Mouse (Mus musculus) ZHBTc4 (cell line): ENCODE measurements around the gene Syt3.
A peak's percentile ranks its signal among the peaks of the same experiment; 100 is the strongest.

Experiments used
- DNase-seq: peaks from one replicate; pipeline ENCODE4 v3.0.0-alpha.2; 2011; ENCODE audit warnings: low read depth, low spot score

Syt3 gene

DNA sequence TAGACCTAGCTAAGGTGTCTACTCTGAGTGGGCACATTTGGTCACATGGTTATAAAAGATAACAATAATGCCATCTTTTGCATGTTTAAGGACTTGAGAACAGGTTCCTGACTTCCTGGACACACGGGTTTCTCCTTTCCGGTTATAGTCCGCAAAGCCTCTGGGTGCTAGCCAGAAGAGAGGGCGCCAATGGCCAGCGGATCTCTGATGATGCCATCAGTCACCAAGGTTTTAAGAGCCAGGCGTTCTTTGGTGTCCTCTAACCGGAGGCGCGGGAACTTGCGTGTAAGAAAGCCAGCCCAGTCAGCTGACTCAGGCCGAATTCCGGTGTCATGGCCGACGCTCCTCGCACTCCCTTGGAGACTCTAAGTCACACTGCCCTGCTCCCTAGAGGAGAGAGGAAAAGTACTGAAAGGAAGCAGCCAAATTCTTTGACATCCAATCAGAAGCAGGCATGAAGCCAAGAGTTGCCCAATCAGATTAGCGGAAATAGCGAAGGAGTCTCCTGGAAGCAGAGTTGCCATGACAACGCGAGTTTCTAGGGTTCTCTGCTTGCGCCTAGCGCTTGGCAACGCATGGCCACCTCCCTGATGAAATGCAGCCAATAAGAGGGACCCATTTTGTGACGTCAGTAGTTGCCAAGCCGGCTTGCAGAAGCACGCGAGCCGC, 21.6 kb downstream of the Syt3 start:
- DNase-seq = peak; percentile 100

DNA sequence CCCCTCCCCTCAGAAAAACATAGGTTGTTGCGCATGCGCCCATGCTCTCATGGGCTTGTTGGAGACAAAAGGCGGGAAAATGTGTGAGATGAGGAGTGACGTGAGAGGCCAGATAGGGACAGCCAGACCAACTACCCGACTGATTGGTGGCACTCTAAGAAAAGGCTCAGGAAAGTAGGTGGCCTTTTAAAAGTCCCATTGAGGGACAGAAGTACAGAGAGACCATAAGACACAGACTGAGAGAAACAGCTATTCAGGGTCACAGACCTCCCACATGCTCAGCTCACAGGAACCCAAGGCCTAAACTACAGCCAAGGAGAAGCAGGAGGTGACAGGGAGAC, 22.1 kb downstream of the Syt3 start:
- no peak for DNase-seq

DNA sequence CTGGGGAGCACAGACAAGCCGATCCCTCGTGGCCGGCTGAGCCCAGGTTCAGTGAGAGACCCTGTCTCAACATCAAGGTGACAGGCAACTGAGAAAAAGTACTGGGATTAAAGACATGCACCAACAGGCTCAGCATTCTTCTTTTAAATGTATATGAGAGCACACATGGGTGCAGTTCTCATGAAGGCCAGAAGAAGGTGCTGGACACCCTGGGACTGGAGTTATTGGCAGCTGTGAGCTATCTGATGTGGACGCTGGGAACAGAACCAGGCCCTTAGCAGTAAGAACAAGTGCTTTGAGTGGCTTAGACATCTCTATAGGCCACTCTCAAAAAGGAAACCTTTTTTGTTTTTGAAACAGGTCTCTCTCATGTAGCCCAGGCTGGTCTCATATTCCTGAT, 27.2 kb downstream of the Syt3 start:
- peak; percentile 39 for DNase-seq

DNA sequence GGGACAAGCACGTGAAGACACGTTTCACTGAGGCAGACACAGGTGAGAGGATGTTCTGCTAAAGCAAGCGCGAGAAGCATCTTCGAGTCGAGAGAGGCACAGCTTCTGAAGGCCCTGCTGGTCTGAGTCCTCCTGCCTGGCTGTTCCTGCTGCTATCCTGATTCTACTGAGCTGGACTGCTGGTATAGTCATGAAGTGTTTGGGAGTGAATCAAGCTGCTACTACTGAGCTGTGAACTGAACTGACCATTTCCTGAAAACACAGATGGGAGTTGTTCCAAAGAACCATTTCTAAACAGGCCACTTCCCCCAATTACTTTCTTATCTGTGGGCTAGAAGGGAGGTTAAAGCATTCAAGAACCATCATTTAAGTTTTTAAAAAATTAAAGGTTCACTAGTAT, 29.4 kb downstream of the Syt3 start:
- DNase-seq = no peak

DNA sequence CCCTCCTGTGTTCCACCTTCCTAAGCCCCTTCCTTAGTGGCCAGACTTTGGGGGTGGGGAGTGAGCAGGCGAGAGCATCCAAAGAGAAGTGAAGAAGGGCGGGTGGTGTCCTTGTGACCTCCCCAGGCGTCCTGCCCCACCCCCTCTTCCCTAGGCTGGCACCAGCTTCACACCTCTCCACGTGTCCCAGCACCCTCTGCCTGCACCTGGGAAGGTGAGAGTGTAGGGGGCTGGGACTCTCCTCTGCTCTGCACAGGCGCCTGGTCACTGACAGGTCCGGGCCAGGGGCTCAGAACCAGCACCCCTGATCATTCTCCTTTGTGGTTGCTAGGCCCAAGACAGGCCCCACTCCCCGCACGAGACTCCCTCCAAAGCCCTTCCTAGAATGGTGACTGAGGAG, 43.8 kb downstream of the Syt3 start:
- DNase-seq = no peak

DNA sequence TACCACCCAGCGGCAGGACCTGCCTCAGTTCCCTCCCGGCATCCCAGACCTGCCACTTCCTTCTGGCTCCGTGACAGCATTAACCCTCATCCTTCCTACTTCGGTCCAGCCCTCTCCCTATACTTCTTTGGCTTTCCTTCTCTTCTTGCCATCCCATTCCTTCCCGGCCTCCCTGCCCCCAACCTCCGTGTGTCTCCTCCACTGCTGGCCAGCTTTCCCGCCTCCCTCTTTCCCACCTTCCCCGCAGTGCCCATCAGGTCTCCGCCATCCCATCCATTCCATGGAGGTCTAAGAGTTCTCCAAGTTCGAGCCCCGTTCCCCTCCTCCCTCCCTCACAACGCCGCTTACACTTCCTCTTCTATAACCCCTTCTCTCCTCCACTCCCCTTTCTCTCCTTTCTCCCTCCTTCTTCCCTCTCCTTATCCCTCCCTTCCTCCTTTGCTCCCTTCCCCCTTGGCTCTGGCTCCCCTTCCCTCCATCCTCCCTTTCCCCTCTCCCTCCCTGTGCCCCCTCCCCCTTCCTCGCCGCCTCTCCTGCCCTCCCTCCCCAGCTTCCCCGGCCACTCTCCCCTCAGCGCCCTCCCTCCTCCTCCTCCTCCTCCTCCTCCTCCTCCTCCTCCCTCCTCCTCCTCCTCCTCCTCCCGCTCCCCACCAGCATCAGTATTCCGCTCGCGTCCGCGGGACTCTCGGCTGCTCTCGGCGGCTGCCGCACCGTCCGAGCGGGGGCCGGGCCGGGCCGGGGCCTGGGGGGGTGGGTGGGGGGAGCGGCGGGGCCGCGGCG, 44.5 kb downstream of the Syt3 start:
- no peak for DNase-seq

DNA sequence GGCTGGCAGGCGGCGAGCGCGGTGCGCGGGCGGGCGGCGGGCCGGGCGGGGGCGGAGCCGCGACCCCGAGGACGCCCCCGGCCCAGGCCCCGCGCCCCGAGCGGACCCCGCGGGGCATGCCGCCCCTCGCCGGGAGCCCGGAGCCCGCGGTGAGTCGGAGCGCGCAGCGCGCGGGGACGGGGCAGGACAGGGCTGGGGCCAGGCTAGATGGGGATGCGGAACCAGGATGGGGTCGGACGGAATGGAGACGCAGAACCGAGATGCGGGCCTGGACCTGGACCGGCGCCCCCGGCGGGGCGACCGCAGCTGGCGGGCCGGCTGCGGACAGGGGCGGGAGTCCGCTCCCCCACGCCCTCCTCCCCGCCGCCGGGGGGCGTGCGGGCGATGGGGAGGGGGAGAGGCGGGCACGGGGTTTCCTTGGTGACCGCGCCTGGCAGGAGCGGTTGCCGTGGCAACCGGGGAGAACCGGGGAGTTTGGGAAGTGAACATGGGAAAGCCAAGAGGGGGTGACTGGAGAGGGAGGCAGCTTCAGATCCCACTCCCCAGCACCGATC, 45.1 kb downstream of the Syt3 start, which contains the start of gene Lrrc4b:
Lrrc4b (plus strand) TSS at position 51 of the 554 bp plus-strand sequence.
- DNase-seq = peak; percentile 49

DNA sequence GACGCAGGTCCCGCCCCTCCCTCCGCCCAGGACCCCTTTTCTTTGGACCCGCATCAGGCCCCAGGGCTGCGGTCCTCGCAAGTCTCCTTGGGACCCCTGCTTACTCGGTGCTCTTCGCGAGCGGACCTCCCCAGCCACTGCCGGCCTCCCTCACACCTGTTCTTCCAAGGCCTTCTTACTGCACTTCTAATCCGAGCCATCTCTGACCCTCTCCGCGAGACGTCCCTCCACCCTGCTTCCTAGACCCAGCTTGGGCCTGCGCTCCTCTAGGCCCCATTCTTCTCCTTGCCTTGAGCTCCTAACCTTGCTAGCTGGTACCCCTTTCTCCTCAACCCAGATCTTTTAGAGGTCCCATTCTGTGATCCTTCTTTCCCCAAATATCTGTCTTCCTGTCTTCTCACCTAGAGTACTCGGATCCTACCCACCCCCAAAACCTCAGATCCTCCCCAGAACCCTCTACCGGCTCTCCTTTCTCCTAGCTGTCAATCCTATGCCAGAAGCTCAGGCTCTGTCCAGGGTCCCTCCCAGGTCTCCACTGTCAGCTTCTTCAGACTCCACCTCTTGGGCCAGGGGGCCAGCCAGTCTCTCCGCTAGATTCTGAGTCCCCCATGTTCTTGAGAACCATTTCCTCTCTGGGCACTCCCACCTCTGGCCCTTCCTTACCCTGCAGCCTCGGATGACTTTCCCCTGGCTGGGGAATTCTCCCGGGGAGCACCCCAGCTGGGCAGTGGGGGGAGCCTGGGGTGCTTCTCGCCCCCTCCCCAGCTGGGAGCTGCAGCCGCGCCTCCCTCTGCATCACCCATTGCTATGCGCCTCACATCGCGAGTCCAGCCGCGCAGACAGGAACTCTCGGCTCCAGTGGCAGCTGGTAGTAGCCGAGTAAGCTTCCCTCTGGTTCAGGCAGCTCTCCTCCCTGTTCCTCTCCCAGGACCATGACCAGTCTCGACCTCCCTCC, 45.9 kb downstream of the Syt3 start:
- DNase-seq = no peak

DNA sequence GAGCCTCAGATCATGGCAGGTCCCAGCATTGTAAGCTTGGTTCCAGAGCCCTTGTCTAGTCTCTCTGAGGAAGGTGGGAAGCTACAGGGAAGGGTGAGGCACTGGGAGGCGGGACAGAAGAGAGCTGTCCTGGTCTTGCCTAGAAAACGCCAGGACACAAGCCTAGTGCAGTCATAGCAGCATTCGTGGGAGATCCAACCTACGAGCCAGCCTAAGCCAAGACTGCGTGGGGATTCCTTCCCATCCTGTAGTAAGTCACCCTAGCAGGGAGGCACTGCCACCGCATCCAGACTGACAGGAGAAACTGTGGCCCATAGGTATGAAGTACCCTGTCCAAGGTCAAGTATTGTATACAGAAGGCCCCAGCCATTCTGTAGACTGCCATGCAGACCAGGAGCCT, 48.6 kb downstream of the Syt3 start:
- no peak for DNase-seq

DNA sequence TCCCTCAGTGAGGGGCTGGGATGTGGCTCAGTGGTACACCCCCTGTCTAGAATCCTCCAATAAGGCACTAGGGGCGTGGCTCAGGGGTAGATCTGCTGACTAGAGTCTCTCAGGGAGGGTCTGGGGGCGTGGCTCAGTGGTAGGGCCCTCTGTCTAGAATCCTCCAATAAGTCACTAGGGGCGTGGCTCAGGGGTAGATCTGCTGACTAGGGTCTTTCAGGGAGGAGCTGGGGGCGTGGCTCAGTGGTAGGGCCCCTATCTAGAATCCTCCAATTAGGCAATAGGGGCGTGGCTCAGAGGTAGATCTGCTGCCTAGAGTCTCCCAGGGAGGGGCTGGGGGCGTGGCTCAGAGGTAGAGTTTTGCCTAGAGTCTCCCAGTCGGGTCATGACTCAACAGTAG, 49.5 kb downstream of the Syt3 start:
- DNase-seq = peak; percentile 98

DNA sequence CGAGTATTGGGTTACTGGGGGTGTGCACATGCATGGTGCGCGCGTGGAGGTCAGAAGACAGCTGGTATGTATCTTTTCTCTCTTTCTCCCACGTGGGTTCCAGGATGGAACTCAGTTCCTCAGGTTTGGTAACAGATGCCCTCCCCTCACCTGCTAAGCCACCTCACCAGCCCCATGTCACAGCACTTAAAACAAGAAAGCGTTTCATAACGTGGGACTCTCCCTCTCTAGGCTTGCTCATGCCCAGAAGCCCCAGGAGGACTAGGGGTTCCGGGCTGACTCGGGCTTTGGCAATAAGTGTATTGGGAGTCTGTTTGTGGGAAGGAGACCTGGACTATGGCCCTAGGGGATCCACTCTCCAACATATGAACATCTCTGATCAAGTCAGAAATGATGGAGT, 50.2 kb downstream of the Syt3 start:
- no peak for DNase-seq

DNA sequence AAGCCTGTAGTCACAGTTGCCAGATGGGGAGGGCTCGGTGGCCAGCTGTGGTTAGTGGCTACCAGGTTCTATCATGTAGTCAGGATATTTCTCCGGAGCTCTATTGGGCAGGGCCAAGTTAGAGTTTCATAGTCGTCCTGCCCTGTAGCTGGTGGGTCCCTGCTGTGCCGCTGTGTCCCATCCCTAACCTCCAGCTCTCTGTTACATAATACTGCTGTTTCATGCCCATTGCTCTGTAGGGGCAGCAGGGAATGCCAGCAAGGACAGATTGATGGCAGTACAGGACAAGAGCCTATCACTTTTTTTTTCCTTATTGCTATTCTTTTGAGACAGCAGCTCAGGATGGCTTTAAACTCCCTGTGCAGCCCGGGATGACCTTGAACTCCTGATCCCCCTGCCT, 51.9 kb downstream of the Syt3 start:
- no peak for DNase-seq

DNA sequence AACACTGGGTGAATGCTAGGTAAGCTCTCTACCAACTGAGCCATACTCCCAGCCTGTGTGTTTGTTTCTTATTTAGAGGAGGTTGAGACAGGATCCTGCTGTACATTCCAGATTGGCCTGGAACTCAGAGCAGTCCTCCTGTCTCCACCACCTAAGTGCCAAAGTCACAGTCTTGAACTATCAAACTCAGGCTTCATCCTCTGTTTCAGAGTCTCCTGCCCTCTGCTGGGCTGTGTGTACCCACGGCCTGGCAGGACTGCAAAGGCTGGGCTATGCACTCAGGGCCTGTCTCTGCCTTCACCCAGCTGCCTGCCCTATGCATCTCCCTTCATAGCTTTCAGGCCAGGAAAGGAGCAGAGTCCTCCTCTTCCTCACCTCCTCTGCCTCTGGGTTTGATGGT, 52.4 kb downstream of the Syt3 start:
- DNase-seq = no peak

DNA sequence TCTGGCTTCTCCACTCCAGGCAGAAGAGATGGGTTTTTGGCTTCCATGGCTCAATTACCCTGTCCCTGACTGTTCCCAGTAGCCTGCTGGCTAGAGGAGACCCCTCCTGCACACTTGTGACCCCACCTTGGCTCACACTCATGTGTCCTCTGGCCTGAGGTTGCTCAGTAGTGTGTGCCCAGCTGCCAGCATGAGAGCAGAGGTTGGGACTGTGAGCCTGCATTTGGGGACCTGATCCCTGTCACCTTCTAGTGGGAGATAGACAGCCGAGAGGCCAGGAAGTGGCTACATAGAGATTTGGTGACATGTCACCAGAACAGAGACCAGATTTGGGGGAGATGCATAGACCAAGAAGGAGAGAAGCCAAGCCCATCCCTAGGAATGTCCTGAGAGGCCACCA, 53.3 kb downstream of the Syt3 start:
- no peak for DNase-seq

DNA sequence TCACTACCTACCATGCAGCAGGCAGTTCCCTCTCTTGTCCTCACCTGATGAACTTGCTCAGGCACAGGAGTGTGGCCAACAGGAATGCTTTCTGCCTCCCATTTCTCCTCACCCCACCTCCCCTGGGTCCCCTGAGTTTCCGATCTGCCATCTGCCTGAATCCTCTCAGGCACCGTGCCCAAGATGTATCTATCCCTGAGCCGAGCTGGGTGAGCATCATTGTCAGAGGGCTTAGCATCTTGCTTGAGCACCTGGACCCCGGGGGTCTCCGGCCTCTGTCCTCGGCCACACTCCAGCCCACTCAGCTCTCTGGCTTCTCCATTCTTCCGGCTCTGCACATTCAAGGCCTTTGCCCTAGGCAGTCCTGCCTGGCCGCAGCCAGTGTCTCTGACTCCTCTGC, 54.0 kb downstream of the Syt3 start:
- no peak for DNase-seq

DNA sequence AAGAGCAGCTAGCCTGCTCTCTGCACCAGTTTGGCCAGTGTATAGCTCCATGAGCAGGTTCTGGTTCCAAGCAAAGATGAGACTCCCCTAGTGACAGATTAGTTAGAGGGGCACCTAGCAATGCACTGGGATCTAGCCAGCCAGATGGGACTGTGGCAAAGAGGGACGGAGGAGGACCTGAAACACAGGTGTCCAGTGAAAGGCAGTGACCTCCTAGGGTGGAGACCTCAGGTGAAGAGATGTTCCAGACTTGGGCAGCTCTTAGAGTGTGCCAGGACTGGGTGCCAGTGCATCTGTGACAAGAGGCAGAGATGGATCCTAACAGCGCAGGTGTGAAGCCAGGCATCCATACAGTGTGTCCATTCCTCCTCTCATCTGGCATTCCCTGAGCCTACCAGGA, 55.8 kb downstream of the Syt3 start:
- no peak for DNase-seq

DNA sequence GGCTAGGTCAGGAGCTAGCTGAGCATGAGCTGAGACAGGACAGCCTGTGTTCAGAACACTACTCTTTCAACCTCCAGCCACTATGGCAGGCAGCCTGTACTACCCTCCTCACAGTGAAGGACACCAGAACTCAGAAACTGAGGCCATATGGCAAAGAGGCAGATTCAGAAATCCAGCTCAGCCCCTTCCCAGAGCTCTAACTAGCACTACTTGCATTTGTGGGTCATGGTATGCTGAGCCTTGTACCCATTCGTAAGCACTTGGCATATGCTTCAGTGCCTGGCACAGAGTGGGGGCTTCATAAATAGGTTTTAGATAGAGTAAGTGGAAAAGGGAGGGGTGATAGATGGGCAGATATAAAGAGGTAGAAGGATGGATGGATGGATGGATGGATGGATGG, 56.6 kb downstream of the Syt3 start:
- no peak for DNase-seq

DNA sequence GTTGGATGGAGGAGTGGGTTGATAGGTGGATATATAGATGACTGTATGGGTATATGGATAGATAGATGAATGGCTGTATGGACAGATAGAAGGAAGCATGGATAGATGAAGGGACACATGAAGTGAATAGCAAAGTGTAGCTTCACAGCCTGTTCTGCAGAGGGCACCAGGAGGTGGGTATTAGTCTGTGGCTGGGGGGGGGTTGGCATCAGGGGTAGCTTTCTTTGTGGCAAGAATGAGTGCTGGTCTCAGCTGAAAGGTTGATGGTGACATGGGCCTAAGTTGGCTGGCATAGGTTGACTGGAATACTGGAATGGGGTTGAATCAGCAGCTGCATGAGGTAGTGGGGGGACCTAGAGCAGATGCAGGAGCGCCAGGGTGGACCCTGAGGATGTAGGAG, 57.3 kb downstream of the Syt3 start:
- no peak for DNase-seq

DNA sequence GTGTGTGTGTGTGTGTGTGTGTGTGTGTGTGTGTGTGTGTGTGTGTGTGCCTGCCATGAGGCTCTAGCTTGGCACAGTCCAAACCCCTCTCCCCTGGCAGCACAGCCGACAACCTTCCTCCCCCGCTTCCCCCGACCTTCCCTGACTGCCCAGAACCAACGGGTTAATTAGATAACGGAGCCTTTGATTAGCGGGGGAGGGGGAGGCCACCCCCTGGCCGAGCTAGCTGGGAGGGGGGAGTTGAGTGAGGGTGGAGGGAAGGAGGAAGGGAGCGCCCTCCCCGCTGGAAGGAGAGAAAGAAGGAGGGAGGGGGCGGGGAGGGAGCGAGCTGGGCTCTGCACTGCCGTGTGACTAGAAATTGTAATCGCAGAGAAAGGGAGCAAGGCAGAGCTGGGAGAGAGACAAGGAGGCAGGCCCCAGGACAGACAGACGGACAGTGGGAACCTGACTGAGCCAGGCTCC, 57.8 kb downstream of the Syt3 start:
- no peak for DNase-seq

DNA sequence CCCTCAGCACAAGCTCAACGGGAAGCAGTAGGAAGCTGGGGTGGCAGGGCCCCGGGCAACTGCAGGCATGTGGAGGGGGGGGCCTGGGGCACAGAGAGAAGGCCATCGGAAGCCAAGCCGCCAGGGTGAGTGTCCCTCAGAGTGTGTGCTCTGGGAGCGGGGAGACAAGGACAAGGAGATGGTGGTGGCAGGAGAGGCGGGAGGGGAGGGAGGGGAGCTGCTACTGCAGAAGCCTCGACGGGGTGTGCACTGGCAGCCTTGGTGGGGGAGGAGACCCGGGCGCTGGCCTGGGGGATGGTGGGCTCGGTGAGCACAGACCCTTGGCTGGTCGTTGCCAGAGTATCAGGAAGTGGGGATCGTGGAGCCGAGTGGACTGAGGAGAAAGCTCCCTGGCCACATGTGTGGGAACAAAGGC, 58.5 kb downstream of the Syt3 start:
- DNase-seq = no peak

DNA sequence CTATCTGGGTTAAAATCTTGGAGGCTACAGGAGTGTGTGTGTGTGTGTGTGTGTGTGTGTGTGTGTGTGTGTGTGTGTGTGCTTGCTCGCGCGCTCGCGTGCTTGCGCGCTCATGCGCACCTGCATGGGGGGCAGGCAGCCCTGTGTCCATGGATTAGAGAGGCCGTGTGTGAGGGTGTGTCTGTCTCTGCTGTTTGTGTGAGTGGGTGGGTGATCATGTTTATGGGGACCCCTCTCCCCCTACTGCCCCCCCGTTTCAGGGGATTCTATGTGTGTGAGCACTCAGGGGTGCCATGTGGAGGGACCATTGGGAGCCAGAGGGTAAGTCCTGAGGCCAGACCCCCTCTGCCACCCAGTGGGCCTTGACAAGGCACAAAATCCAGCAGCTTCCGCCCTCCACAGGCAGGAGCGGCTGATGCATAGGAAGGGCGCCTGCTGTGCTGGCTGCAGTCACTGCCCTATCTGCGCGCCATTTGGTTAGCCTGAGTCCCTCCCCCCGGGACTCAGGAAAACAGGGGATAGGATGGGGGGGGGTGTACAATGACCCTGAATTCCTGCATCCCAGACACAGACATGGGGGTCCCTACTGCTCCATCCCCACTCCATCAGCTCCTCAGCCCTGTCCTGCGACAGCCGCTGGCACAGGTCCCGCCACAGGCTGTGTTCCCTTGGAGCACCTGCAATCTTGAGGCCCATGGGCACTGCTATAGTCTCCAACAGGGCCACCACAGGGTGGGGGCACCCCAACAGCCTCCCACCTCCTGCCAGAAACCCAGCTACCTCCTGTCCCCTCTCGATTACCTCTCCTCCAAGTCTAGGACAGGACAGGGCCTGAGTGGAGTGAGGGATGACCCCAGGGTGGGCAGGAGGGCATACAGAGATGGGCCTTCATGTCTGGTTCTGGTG, 59.6 kb downstream of the Syt3 start:
- peak; percentile 43 for DNase-seq
